Mouse (Mus musculus) C2C12 (cell line): ENCODE measurements around the gene Sema5b.

ENCODE experiments used
- CTCF ChIP-seq: IDR thresholded peaks from one replicate; pipeline ENCODE4 v1.5.1; 2011; ENCODE audit not compliant: control insufficient read depth, insufficient read depth, insufficient read length
- MAX ChIP-seq: IDR thresholded peaks from one replicate; pipeline ENCODE4 v1.6.1; 2011; ENCODE audit warnings: mild to moderate bottlenecking, control low read depth
- MYOG ChIP-seq: IDR thresholded peaks from one replicate; pipeline ENCODE4 v1.6.1; 2011; ENCODE audit not compliant: control insufficient read depth, insufficient read length; ENCODE audit errors: extremely low read depth

DNA sequence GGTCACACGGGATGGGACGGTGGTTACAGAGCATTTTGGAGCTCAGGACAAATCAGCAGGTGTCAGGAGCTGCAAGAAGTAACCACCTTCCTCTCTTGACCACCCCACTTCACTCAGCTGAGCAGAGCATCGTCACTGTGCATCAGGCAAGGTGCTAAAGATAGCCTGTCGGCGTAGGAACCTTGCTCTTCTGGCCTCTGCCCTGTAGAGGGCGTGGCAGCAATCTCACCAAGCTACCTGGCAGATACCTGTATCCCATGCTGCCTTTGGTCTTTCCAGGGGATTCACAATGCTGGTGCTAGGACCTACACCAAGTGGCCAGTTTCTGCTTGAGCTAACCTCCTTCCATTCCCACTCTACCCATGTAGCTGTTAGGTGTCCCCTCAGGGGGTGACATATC, 55.3 kb downstream of the Sema5b start:
- TF ChIP-seq CTCF (no peak), MAX (no peak), MYOG (no peak)
